Mouse (Mus musculus) lung, adult 18-20 months (tissue): ENCODE results near the gene Ap4b1.
"Not testable (repeated sequence)": the region's sequence is repeated elsewhere in the genome, so short reads cannot be mapped to it uniquely, and the experiment has no call there.

Experiments used
- DNase-seq, 2 experiments: peaks; one replicate each; pipeline ENCODE4 v3.0.0; 2022; ENCODE audit warnings: mixed read lengths in 2 of 2

Ap4b1 gene

GRCm38 (mm10) chr3:103801631-103802531 lies 7.4 kb upstream of the Ap4b1 start:
- DNase-seq: peak; percentile 89 to 93

DNA sequence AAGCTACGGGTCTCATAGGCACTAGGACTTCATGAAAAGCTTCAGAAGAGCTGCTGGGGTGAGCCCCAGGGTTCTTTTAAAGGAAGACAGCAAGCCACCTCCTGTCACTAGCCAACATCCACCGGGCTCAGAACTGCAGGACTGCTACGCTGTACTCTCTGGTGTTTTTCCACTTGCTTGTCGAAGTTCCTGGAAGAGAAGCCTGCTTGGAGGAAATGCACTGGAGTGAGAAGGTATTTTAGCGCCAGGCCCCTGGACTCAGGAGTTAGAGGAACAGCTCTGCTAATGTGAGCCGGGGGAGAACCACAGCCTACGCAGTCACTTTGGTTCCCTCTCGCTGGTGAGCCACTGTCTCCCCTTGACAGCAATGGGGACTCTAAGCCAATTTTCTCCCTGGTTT lies 6.5 kb upstream of the Ap4b1 start:
- DNase-seq: no peak

DNA sequence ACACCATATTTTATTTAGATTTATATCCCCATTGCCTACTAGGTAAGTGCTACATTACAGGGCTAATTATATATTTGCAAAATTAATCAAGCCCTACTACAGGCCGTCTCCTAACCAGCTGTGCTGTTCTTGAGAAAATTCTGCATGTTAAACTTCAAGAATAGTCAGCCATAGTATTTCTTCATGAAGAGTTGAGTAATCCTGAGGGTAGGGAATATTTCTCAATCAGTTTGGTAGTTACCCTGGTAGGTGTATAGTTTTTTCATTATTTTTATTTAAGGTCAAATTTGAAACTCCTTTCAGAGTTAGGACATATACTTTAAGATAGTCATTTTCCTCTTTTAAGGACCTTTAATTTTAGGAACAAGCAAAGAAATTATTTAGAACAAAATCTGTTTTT lies 3.6 kb upstream of the Ap4b1 start:
- no peak for DNase-seq

DNA sequence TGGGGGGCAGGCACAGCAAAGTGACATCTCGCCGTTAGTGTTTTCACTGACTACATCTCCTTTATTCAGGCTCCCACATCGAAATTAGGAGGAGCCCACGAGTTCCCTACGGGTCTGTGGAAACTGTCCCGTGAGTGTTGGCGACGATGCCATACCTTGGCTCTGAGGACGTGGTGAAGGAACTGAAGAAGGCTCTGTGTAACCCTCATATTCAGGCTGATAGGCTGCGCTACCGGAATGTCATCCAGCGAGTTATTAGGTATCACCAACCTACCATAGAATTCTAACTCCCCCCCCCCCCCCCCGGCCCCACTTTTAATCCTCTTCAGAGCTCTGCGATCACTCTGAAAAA lies 455 bp downstream of the Ap4b1 start:
- DNase-seq: no peak

- no peak for DNase-seq
These were observed 1.6 kb downstream of the Ap4b1 start for GRCm38 (mm10) chr3:103810967-103811366.

DNA sequence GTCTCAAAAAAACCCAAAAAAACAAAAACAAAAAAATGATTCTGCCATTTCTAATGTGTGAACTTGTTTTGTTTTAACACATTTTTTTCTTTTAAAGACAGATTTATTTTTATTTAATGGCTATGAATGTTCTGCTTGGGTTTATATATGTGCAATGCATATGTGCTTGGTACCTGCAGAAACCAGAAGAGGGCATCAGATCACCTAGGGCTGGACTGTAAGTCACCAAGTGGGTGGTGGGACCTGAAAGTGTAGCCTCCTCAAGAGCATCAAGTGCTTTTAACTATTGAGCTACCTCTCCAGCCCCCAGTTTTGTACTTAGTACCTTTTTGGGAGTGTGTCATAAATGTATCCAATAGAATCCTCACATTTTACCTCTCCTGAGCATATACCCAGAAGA lies 18.2 kb downstream of the Ap4b1 start:
- no peak for DNase-seq

- no peak for DNase-seq
These were observed 19.7 kb downstream of the Ap4b1 start for GRCm38 (mm10) chr3:103829036-103829435.

DNA sequence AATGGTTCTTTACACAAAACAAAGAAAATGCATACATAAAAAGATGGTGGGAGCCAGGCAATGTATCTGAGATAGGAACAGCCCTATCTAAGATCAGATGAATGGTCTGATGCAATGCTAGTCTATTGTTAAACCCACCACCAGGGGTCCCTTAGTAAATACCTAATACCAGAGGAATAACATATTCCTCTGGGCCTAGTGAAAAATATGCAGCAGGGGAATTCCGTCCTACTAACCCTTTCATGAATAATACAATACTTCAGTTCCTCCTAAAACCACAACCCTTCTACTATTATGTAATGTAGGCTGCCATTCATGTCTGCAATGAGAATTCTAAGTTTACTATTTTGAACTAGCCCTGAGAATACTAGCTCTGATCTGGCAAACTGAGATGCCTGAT lies 21.4 kb downstream of the Ap4b1 start:
- DNase-seq: not testable (repeated sequence)

- DNase-seq: no peak
These were observed 21.8 kb downstream of the Ap4b1 start for GRCm38 (mm10) chr3:103831146-103831545.

GRCm38 (mm10) chr3:103832426-103832825 lies 23.1 kb downstream of the Ap4b1 start, which contains the start of gene Bcl2l15:
Gene Bcl2l15 (plus strand): TSS chr3:103832601.
- no peak for DNase-seq

DNA sequence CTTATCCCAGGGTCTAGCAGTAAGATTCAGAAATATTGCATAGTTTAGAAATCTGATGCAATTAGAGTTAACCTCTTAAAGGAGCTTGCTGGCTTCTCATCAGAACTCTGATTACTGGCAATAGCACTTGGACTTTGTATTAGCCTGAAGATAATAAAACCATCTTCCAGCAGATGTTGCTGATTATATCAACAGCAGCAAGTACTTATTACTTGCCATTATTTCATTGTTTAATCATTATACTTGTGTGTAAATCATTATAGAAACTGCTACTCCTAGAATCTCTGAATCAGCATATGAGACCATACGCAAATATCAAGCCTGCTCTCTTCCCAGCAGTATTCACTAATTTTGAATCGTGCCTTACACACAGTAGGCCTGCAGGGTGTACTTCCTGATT lies 24.7 kb downstream of the Ap4b1 start:
- no peak for DNase-seq

DNA sequence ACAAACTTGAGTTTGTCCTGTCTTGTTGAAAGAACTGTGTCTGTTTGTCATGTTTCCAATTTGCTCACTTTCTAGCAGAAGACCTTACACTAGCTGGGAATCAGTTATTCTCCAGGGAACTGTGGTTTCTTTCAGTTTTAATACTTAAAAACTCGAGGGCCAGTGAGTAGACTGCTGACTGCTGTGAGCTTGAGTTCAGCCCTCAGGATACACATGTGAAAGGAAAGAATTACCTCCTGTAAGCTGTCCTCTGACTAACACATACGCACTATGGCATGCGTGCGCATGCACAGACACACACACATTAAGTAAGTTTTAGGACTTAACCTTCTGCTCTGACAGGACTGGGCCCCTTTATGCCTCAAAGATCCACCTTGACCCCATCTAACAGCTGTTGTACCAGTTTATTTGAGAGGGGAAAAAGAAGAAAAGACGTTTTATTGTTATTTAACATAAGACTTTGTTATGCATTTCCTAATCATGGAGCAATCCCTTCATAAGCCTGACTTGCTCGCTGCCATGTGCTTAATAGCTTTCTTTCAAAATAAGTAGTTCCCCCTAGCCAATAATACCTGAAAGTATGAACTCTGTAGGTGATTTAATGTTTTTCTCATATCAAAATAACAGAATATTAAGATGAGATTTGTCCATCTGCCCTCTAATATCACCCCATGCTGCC lies 26.1 kb downstream of the Ap4b1 start:
- no peak for DNase-seq

GRCm38 (mm10) chr3:103835951-103836310 lies 26.6 kb downstream of the Ap4b1 start:
- DNase-seq: no peak

DNA sequence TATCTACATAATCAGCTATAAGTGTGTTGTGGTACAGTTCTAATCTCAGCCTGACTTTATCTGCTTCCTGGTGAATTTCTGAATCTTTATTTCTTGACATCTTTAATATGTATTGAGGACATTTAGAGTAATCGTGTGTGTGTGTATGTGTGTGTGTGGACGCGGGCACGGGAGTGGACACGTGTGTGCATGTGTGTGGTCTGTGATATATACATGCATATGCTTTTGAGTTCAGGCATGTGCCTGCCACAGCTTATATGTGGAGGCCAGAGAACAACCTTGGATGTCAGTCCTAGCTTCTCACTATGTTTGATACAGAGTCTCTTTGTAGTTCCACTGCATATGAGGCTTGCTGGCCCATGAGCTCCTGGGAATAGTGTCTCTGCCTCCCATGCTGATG lies 27.1 kb downstream of the Ap4b1 start:
- DNase-seq: no peak

GRCm38 (mm10) chr3:103839711-103840110 lies 30.4 kb downstream of the Ap4b1 start:
- DNase-seq: no peak

- not testable (repeated sequence) for DNase-seq
These were observed 30.9 kb downstream of the Ap4b1 start for GRCm38 (mm10) chr3:103840195-103840594.

DNA sequence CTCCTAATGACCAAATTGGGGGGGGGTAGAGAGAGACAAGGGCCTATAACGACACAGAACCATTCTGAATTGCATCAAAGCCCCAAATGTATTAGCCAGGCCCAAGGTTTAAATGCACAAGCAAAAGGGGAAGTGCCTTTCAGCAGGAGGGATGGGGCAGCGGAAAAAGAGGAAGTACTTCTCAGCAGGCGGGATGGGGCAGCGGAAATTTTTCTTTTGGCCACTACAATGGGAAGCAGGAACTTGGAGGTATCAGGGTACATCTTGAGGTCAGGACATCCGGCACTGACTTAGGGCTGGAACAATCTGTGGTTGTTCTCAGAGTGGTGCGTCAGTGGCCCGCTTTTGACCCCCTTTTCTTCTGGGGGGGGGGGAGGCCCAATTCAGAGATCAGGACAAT lies 31.6 kb downstream of the Ap4b1 start:
- DNase-seq: not testable (repeated sequence)

DNA sequence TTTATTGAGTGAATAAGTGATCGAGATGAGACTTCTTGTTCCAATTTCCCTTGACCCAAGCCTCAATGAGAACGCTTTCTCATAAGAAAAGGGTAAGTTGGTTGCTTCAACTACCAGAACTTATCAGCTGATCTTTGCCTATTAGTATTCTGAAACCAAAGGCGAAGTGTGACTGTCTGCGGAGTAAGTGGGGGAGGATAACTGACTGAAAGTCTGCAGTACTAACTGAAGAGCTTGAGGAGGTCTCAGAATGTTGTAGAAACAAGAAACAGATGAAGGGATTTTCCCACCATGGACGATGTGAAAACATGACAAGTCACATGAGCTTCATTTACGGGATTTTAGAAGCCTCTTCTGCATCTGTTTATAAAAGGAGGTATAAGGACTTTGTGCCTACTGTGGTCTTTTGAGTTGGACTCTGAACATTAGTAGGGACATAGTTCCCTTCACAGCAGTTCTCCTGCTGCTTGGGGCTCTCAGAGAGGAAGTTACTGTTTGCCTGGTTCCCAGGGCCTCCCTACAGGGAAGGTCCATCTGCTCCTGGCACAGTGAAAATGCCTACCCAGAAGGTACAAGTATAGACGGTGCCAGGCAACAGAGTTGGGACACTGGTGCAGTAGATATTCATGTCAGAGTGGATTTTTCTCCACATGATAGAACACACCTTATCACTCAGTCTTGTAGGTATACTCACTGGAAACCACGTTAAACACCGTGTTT lies 41.5 kb downstream of the Ap4b1 start:
- DNase-seq: no peak

- DNase-seq: no peak
These were observed 42.2 kb downstream of the Ap4b1 start for GRCm38 (mm10) chr3:103851481-103851880.

DNA sequence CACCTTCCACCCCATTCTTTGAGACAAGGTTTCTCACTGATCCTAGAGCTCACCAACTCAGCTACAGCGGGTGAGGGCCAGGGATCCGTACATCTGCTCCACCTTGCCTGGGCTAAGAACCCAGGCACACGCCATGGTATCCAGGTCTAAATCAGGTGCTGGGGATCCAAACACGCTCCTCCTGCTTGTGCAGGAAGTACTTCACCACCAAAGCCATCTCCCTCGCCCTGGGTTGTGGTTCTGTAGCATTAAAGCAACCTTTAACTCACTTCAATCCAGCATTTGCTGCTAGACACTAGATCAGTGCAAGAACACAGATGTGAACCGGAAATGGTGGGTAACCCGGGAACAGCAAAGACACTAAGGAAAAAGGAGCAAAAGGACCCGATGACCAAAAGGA lies 42.6 kb downstream of the Ap4b1 start:
- DNase-seq: no peak

GRCm38 (mm10) chr3:103852565-103853299 lies 43.4 kb downstream of the Ap4b1 start:
- peak; percentile 59 to 74 for DNase-seq

- DNase-seq: no peak
These were observed 44.5 kb downstream of the Ap4b1 start for GRCm38 (mm10) chr3:103853804-103854203.
